In the genomic region with DNA sequence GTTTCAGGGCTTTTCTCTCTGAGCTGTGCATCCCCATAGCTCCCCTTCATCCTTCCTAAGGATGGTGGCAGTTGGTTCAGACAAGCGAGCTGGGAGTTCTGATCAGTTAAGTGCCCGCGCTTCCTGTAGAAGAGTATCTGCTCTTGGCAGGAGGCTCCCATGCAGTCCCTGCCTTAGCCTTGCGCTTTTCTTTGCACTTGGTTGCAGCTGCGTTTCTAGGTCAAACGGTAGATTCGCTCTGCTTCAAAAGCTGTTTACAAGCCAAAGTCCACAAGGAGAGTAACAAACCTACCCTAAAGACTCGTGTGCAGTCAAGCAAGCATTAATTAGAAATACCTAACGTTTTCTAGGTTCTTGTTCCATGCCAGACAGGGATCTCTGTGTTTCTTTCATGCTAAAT, we compare ENCODE assay signal across 12 mouse cellular contexts.
DNase-seq lines count a peak whose midpoint lies in the region; ATAC-seq and TF ChIP-seq lines count a peak whose summit lies in the region.
"Had no signal": no experiment of that assay in that cellular context is flagged by ENCODE, and none has a peak within 500 bp of the region (broad histone marks: within the 10 kb centered on the region; RNA-seq: fewer than 3 reads in every experiment).

No protein-coding gene starts in this region.

- no peak overlapping the region for H3K4me3 ChIP-seq in hindbrain, embryonic 10.5 days
- no peak overlapping the region for H3K4me3 ChIP-seq in hindbrain, embryonic 16.5 days (ENCODE audit: low read length)
- H3K4me3 ChIP-seq in intestine, embryonic 16.5 days (ENCODE audit: low read length), result no peak overlapping the region
- no peak overlapping the region for H3K4me3 ChIP-seq in liver, embryonic 16.5 days (ENCODE audit: low read depth, low read length)
- H3K4me3 ChIP-seq: embryonic facial prominence, embryonic 12.5 days; forebrain, embryonic 15.5 days; neural tube, embryonic 12.5 days had no signal

- no peak overlapping the region for H3K9ac ChIP-seq in hindbrain, embryonic 16.5 days (ENCODE audit: low read depth, low read length)
- H3K9ac ChIP-seq in intestine, embryonic 16.5 days (ENCODE audit: low read depth, low read length), result no peak overlapping the region
- no peak overlapping the region for H3K9ac ChIP-seq in liver, embryonic 16.5 days (ENCODE audit: low read depth, low read length)
- H3K9ac ChIP-seq: embryonic facial prominence, embryonic 12.5 days; forebrain, embryonic 15.5 days; neural tube, embryonic 12.5 days had no signal

- DNase-seq in hindbrain, embryonic 10.5 days (ENCODE audit: low spot score), result no peak
- DNase-seq in brain, embryonic 14.5 days (ENCODE audit: low read depth), result peak; percentile 41
- no peak for DNase-seq in urinary bladder, postnatal 4 days (ENCODE audit: low spot score in 2 of 2)
- DNase-seq in lung, postnatal 36 days, result no peak
- DNase-seq: thymus, postnatal 14 days had no signal

- 80% methylated on average over 9 of the region's 9 CpGs for WGBS in hindbrain, embryonic 10.5 days
- WGBS in hindbrain, embryonic 16.5 days, result 54% methylated on average over 9 of the region's 9 CpGs
- 51% methylated on average over 9 of the region's 9 CpGs for WGBS in intestine, embryonic 16.5 days
- 49% methylated on average over 9 of the region's 9 CpGs for WGBS in liver, embryonic 16.5 days (ENCODE audit: insufficient replicate concordance)

- peaks cover 3% of the 10 kb centered on the region; the same call in 1 of the 2 replicates for H3K9me3 ChIP-seq in hindbrain, embryonic 10.5 days
- H3K9me3 ChIP-seq in hindbrain, embryonic 16.5 days (ENCODE audit: control insufficient read depth, low read length), result 0 out of 2 replicates have a peak, but pooled peaks cover 3% of the 10 kb centered on the region
- H3K9me3 ChIP-seq in intestine, embryonic 16.5 days (ENCODE audit: control insufficient read depth, low read length), result no peaks in the 10 kb centered on the region
- H3K9me3 ChIP-seq in liver, embryonic 16.5 days (replicated peaks; ENCODE audit: control insufficient read depth, low read length), result no peaks in the 10 kb centered on the region
- H3K9me3 ChIP-seq: embryonic facial prominence, embryonic 12.5 days; forebrain, embryonic 15.5 days; neural tube, embryonic 12.5 days had no signal

- H3K27ac ChIP-seq in hindbrain, embryonic 10.5 days, result 0 out of 2 replicates have a peak overlapping the region, but pooled peaks have one; percentile 40
- H3K27ac ChIP-seq in hindbrain, embryonic 16.5 days (ENCODE audit: low read depth, low read length), result no peak overlapping the region
- H3K27ac ChIP-seq in intestine, embryonic 16.5 days (ENCODE audit: low read length), result no peak overlapping the region
- peak overlapping the region; percentile 65 for H3K27ac ChIP-seq in liver, embryonic 16.5 days (ENCODE audit: low read length)
- H3K27ac ChIP-seq: embryonic facial prominence, embryonic 12.5 days; forebrain, embryonic 15.5 days; macrophage; neural tube, embryonic 12.5 days had no signal

- H3K36me3 ChIP-seq in hindbrain, embryonic 10.5 days, result no peaks in the 10 kb centered on the region
- no peaks in the 10 kb centered on the region for H3K36me3 ChIP-seq in hindbrain, embryonic 16.5 days (ENCODE audit: control insufficient read depth, insufficient read depth, low read length)
- no peaks in the 10 kb centered on the region for H3K36me3 ChIP-seq in intestine, embryonic 16.5 days (ENCODE audit: control insufficient read depth, insufficient read depth, low read length)
- no peaks in the 10 kb centered on the region for H3K36me3 ChIP-seq in liver, embryonic 16.5 days (ENCODE audit: control insufficient read depth, insufficient read depth)
- H3K36me3 ChIP-seq: embryonic facial prominence, embryonic 12.5 days; forebrain, embryonic 15.5 days; neural tube, embryonic 12.5 days had no signal

- no peak for TF ChIP-seq CTCF in brain, embryonic 14.5 days (IDR thresholded peaks at IDR 0.05; ENCODE audit: borderline replicate concordance, extremely low read depth, insufficient read depth, insufficient read length)

- H3K27me3 ChIP-seq in hindbrain, embryonic 10.5 days (ENCODE audit: insufficient read depth, poor library complexity, severe bottlenecking), result no peaks in the 10 kb centered on the region
- H3K27me3 ChIP-seq in hindbrain, embryonic 16.5 days (replicated peaks; ENCODE audit: control insufficient read depth, insufficient read depth, low read length), result no peaks in the 10 kb centered on the region
- no peaks in the 10 kb centered on the region for H3K27me3 ChIP-seq in intestine, embryonic 16.5 days (replicated peaks; ENCODE audit: control insufficient read depth, insufficient read depth, low read length)
- no peaks in the 10 kb centered on the region for H3K27me3 ChIP-seq in liver, embryonic 16.5 days (ENCODE audit: control insufficient read depth, insufficient read depth, low read depth, low read length)
- H3K27me3 ChIP-seq: embryonic facial prominence, embryonic 12.5 days; forebrain, embryonic 15.5 days; neural tube, embryonic 12.5 days had no signal

- no peak for ATAC-seq in hindbrain, embryonic 16.5 days
- peak; percentile 76 for ATAC-seq in intestine, embryonic 16.5 days
- ATAC-seq in liver, embryonic 16.5 days (ENCODE audit: low read depth), result peak; percentile 48; the same call in 1 of the 2 replicates
- ATAC-seq: forebrain, embryonic 15.5 days had no signal

- H3K4me1 ChIP-seq in hindbrain, embryonic 10.5 days (replicated peaks), result peaks cover 9% of the 10 kb centered on the region; the same call in 1 of the 2 replicates
- H3K4me1 ChIP-seq in hindbrain, embryonic 16.5 days (ENCODE audit: control insufficient read depth, insufficient read depth, low read depth, low read length), result peaks cover 4% of the 10 kb centered on the region; the same call in 1 of the 2 replicates
- peaks cover 5% of the 10 kb centered on the region; the same call in 1 of the 2 replicates for H3K4me1 ChIP-seq in intestine, embryonic 16.5 days (ENCODE audit: control insufficient read depth, insufficient read depth, low read length)
- no peaks in the 10 kb centered on the region for H3K4me1 ChIP-seq in liver, embryonic 16.5 days (ENCODE audit: control insufficient read depth, low read depth, low read length)
- H3K4me1 ChIP-seq: embryonic facial prominence, embryonic 12.5 days; neural tube, embryonic 12.5 days had no signal

- no peak overlapping the region for H3K4me2 ChIP-seq in hindbrain, embryonic 16.5 days (ENCODE audit: low read length)
- no peak overlapping the region for H3K4me2 ChIP-seq in intestine, embryonic 16.5 days (ENCODE audit: low read depth, low read length)
- peak overlapping the region; percentile 34; the same call in 1 of the 2 replicates for H3K4me2 ChIP-seq in liver, embryonic 16.5 days (ENCODE audit: low read depth, low read length)
- H3K4me2 ChIP-seq: embryonic facial prominence, embryonic 12.5 days; forebrain, embryonic 15.5 days; neural tube, embryonic 12.5 days had no signal

- no peak for TF ChIP-seq POLR2A in brain, embryonic 14.5 days (IDR thresholded peaks at IDR 0.05; ENCODE audit: borderline replicate concordance, extremely low read depth, insufficient read depth, insufficient read length, poor library complexity, severe bottlenecking)

Comparison
In these comparisons a context has a peak if more than half of its experiments do, and no peak if none do; other contexts are left out.
1. H3K27ac ChIP-seq: peak in hindbrain, embryonic 10.5 days (single experiment) and liver, embryonic 16.5 days (single experiment); none in hindbrain, embryonic 16.5 days (single experiment) and intestine, embryonic 16.5 days (single experiment).